Mouse (Mus musculus) heart, postnatal 4 days (tissue): ENCODE data around the gene Litaf. TPM values are rescaled to one million over a fixed set of nuclear protein-coding genes. Genes with fewer than 3 reads are reported as not detected.
"Not testable (repeated sequence)": the region's sequence is repeated elsewhere in the genome, so short reads cannot be mapped to it uniquely, and the experiment has no call there.

Experiments used
- DNase-seq: peaks from one replicate; pipeline ENCODE4 v3.0.0; 2021
- total RNA-seq, 2 experiments: library from RNA; stranded (reverse); gene quantifications; 2 replicates each; pipeline ENCODE4 v1.2.3; 2021

The Litaf gene
- total RNA-seq, 2 experiments from 2014 or later: 50.0 to 60.4 TPM

GRCm38 (mm10) chr16:10990763-10991162 is 75.2 kb downstream of the Litaf start:
- no peak for DNase-seq

GRCm38 (mm10) chr16:10989896-10990295 is 76.1 kb downstream of the Litaf start:
- DNase-seq: peak; percentile 46

- no peak for DNase-seq
These were observed 76.6 kb downstream of the Litaf start for GRCm38 (mm10) chr16:10989361-10989760.

GRCm38 (mm10) chr16:10988261-10988660 is 77.7 kb downstream of the Litaf start:
- no peak for DNase-seq

GRCm38 (mm10) chr16:10984534-10984933 is 81.4 kb downstream of the Litaf start:
- DNase-seq: no peak

GRCm38 (mm10) chr16:10981493-10982070 is 84.4 kb downstream of the Litaf start:
- no peak for DNase-seq

GRCm38 (mm10) chr16:10979064-10979803 is 86.7 kb downstream of the Litaf start:
- peak; percentile 32 for DNase-seq

- DNase-seq: no peak
These were observed 88.1 kb downstream of the Litaf start for GRCm38 (mm10) chr16:10977877-10978276.

- peak; percentile 39 for DNase-seq
These were observed 89.7 kb downstream of the Litaf start for GRCm38 (mm10) chr16:10976202-10976631.

- no peak for DNase-seq
These were observed 91.0 kb downstream of the Litaf start for GRCm38 (mm10) chr16:10974939-10975338.

- DNase-seq: no peak
These were observed 91.9 kb downstream of the Litaf start for GRCm38 (mm10) chr16:10974037-10974446.

GRCm38 (mm10) chr16:10972259-10972658 is 93.7 kb downstream of the Litaf start:
- no peak for DNase-seq

- DNase-seq: not testable (repeated sequence)
These were observed 96.0 kb downstream of the Litaf start for GRCm38 (mm10) chr16:10969944-10970343.

GRCm38 (mm10) chr16:10969342-10969741 is 96.6 kb downstream of the Litaf start:
- DNase-seq: no peak

- DNase-seq: no peak
These were observed 97.7 kb downstream of the Litaf start for GRCm38 (mm10) chr16:10968299-10968698.

- no peak for DNase-seq
These were observed 98.2 kb downstream of the Litaf start for GRCm38 (mm10) chr16:10967756-10968155.

GRCm38 (mm10) chr16:10967013-10967412 is 98.9 kb downstream of the Litaf start:
- DNase-seq: no peak

- no peak for DNase-seq
These were observed 100.9 kb downstream of the Litaf start for GRCm38 (mm10) chr16:10965034-10965433.

GRCm38 (mm10) chr16:10960916-10961315 is 105.0 kb downstream of the Litaf start:
- DNase-seq: no peak

- peak; percentile 44 for DNase-seq
These were observed 107.1 kb downstream of the Litaf start for GRCm38 (mm10) chr16:10958763-10959440.

GRCm38 (mm10) chr16:10958307-10958706 is 107.7 kb downstream of the Litaf start:
- not testable (repeated sequence) for DNase-seq

GRCm38 (mm10) chr16:10957794-10958193 is 108.2 kb downstream of the Litaf start:
- DNase-seq: no peak

GRCm38 (mm10) chr16:10956938-10957685 is 108.8 kb downstream of the Litaf start:
- DNase-seq: no peak
